Mouse (Mus musculus) c-Kit-negative CD71-positive TER-119-positive erythroid progenitor cells, embryonic 14.5 days (primary cell): ENCODE measurements around the gene Hao2.

ENCODE experiments used
- DNase-seq: peaks from one replicate; pipeline ENCODE4 v3.0.0-alpha.2; 2013; ENCODE audit warnings: low read depth, low spot score

The Hao2 gene

GRCm38 (mm10) chr3:98893057-98893772 lies at the start of gene Hao2:
Gene Hao2 (minus strand): TSS chr3:98893239.
- no peak for DNase-seq

- DNase-seq = no peak
These were observed 48.6 kb upstream of the Hao2 start for GRCm38 (mm10) chr3:98941601-98942000.

- no peak for DNase-seq
These were observed 48.1 kb upstream of the Hao2 start for GRCm38 (mm10) chr3:98941066-98941551.

GRCm38 (mm10) chr3:98940225-98940624 lies 47.2 kb upstream of the Hao2 start:
- no peak for DNase-seq

- DNase-seq = no peak
These were observed 43.4 kb upstream of the Hao2 start for GRCm38 (mm10) chr3:98936446-98936845.

GRCm38 (mm10) chr3:98934601-98935000 lies 41.6 kb upstream of the Hao2 start:
- DNase-seq = no peak

GRCm38 (mm10) chr3:98934041-98934440 lies 41.0 kb upstream of the Hao2 start:
- DNase-seq = no peak

GRCm38 (mm10) chr3:98932421-98932820 lies 39.4 kb upstream of the Hao2 start:
- DNase-seq = no peak

GRCm38 (mm10) chr3:98931836-98932235 lies 38.8 kb upstream of the Hao2 start:
- no peak for DNase-seq

- DNase-seq = no peak
These were observed 27.4 kb upstream of the Hao2 start for GRCm38 (mm10) chr3:98920417-98920816.

GRCm38 (mm10) chr3:98917260-98917659 lies 24.2 kb upstream of the Hao2 start:
- no peak for DNase-seq

- no peak for DNase-seq
These were observed 23.8 kb upstream of the Hao2 start for GRCm38 (mm10) chr3:98916856-98917255.

GRCm38 (mm10) chr3:98915659-98916058 lies 22.6 kb upstream of the Hao2 start:
- peak; percentile 20 for DNase-seq

GRCm38 (mm10) chr3:98913591-98913990 lies 20.6 kb upstream of the Hao2 start:
- no peak for DNase-seq

GRCm38 (mm10) chr3:98897606-98898005 lies 4.6 kb upstream of the Hao2 start:
- DNase-seq = no peak

GRCm38 (mm10) chr3:98895071-98895601 lies 2.1 kb upstream of the Hao2 start:
- DNase-seq = peak; percentile 8

- no peak for DNase-seq
These were observed 2.6 kb downstream of the Hao2 start for GRCm38 (mm10) chr3:98890430-98890829.

GRCm38 (mm10) chr3:98888206-98888605 lies 4.8 kb downstream of the Hao2 start:
- no peak for DNase-seq

- DNase-seq = no peak
These were observed 12.2 kb downstream of the Hao2 start for GRCm38 (mm10) chr3:98880831-98881230.

- no peak for DNase-seq
These were observed 12.8 kb downstream of the Hao2 start for GRCm38 (mm10) chr3:98880216-98880615.

GRCm38 (mm10) chr3:98868219-98868618 lies 24.8 kb downstream of the Hao2 start:
- DNase-seq = no peak

GRCm38 (mm10) chr3:98862800-98863199 lies 30.2 kb downstream of the Hao2 start:
- no peak for DNase-seq

- no peak for DNase-seq
These were observed 33.5 kb downstream of the Hao2 start, which contains the start of gene Hsd3b1 for GRCm38 (mm10) chr3:98859576-98859975. Gene Hsd3b1 (minus strand): TSS chr3:98859794.
